Mouse (Mus musculus) forebrain, embryonic 14.5 days (tissue): ENCODE data around the gene Mrps34. TPM values are rescaled to one million over a fixed set of nuclear protein-coding genes. Genes with fewer than 3 reads are reported as not detected.

ENCODE experiments used
- ATAC-seq: fragments of 200-750 bp; cut with Nextera tagmentation; 2 replicates; pipeline ENCODE4 v1.8.0; 2017; ENCODE audit warnings: mild to moderate bottlenecking, moderate library complexity
- DNase-seq: peaks from one replicate; pipeline ENCODE4 v3.0.0-alpha.2; 2015; ENCODE audit warnings: low spot score
- H3K27ac ChIP-seq: fragments of 300-500 bp; sonication (generic); 2 replicates; pipeline ENCODE4 v1.5.1; 2014; ENCODE audit warnings: low read depth, mild to moderate bottlenecking, control low read depth, low read length, moderate library complexity
- H3K27me3 ChIP-seq: fragments of 300-500 bp; sonication (generic); replicated peaks from 2 replicates; pipeline ENCODE4 v1.6.1; 2014; ENCODE audit warnings: low read length, control low read depth, mixed read lengths; ENCODE audit not compliant: control insufficient read depth, insufficient read depth
- H3K36me3 ChIP-seq: fragments of 300-500 bp; sonication (generic); 2 replicates; pipeline ENCODE4 v1.6.1; 2014; ENCODE audit warnings: low read length, control low read depth; ENCODE audit not compliant: control insufficient read depth, insufficient read depth
- H3K4me1 ChIP-seq: fragments of 300-500 bp; sonication (generic); 2 replicates; pipeline ENCODE4 v1.6.1; 2014; ENCODE audit warnings: antibody characterized with exemption, low read length, control low read depth; ENCODE audit not compliant: control insufficient read depth, insufficient read depth
- H3K4me2 ChIP-seq: fragments of 300-500 bp; sonication (generic); 2 replicates; pipeline ENCODE4 v1.6.1; 2014; ENCODE audit warnings: mild to moderate bottlenecking, control low read depth, low read length
- H3K4me3 ChIP-seq: fragments of 300-500 bp; sonication (generic); 2 replicates; pipeline ENCODE4 v1.5.1; 2014; ENCODE audit warnings: low read depth, low read length, control low read depth
- H3K9ac ChIP-seq: fragments of 300-500 bp; sonication (generic); 2 replicates; pipeline ENCODE4 v1.6.1; 2014; ENCODE audit warnings: mild to moderate bottlenecking, low read length, control low read depth, moderate library complexity
- H3K9me3 ChIP-seq: fragments of 300-500 bp; sonication (generic); replicated peaks from 2 replicates; pipeline ENCODE4 v1.6.1; 2016; ENCODE audit warnings: low read length, control low read depth, mixed read lengths; ENCODE audit not compliant: control insufficient read depth
- WGBS: fragments of 180-500 bp; shearing (Covaris S2); extraction: QIAGEN DNeasy Blood & Tissue Kit; methylation state at CpG from one replicate; pipeline ENCODE4 v1.1.7; 2014; 5-methylcytosine and 5-hydroxymethylcytosine counted together
- polyA plus RNA-seq: library from polyadenylated mRNA; unstranded; fragments of >200 nt; fragmentation: Nextera tagmentation; extraction: Ambion mirVana; gene quantifications from 2 replicates; pipeline ENCODE4 v1.2.1, GENCODE M21; 2014

Gene Mrps34
- polyA plus RNA-seq, 1 experiment from 2014 or later, result 78.4 TPM

GRCm38 (mm10) chr17:24902671-24903474, 8.0 kb downstream of the Mrps34 start:
- Histone ChIP-seq H3K4me1 (no peaks in the 10 kb centered on the region), H3K9ac (no peak overlapping the region), H3K27ac (no peak overlapping the region), H3K27me3 (no peaks in the 10 kb centered on the region), H3K9me3 (no peaks in the 10 kb centered on the region), H3K36me3 (peaks cover 100% of the 10 kb centered on the region), H3K4me2 (no peak overlapping the region), H3K4me3 (no peak overlapping the region)
- 71% methylated on average over 9 of the region's 9 CpGs for WGBS
- no peak for ATAC-seq
- no peak for DNase-seq

GRCm38 (mm10) chr17:24903767-24904166, 8.9 kb downstream of the Mrps34 start:
- no peak overlapping the region for H3K4me3 ChIP-seq
- H3K27me3 ChIP-seq, result no peaks in the 10 kb centered on the region
- no peak for DNase-seq
- no peak overlapping the region for H3K4me2 ChIP-seq
- H3K9ac ChIP-seq, result no peak overlapping the region
- no peaks in the 10 kb centered on the region for H3K4me1 ChIP-seq
- ATAC-seq, result no peak
- H3K9me3 ChIP-seq, result no peaks in the 10 kb centered on the region
- H3K36me3 ChIP-seq, result peaks cover 100% of the 10 kb centered on the region
- H3K27ac ChIP-seq, result no peak overlapping the region
- 94% methylated on average over 9 of the region's 9 CpGs for WGBS

GRCm38 (mm10) chr17:24907591-24907990, 12.7 kb downstream of the Mrps34 start:
- WGBS, result 95% methylated on average over 2 of the region's 2 CpGs
- Histone ChIP-seq H3K36me3 (peaks cover 100% of the 10 kb centered on the region), H3K9me3 (no peaks in the 10 kb centered on the region), H3K4me1 (no peaks in the 10 kb centered on the region), H3K4me3 (no peak overlapping the region), H3K9ac (no peak overlapping the region), H3K4me2 (no peak overlapping the region), H3K27ac (no peak overlapping the region), H3K27me3 (no peaks in the 10 kb centered on the region)
- DNase-seq, result no peak
- ATAC-seq, result no peak

GRCm38 (mm10) chr17:24913984-24914383, 19.1 kb downstream of the Mrps34 start:
- DNase-seq (no peak), ATAC-seq (no peak)
- Histone ChIP-seq H3K4me3 (no peak overlapping the region), H3K4me2 (no peak overlapping the region), H3K9ac (no peak overlapping the region), H3K27me3 (no peaks in the 10 kb centered on the region), H3K36me3 (peaks cover 98% of the 10 kb centered on the region), H3K4me1 (no peaks in the 10 kb centered on the region), H3K9me3 (no peaks in the 10 kb centered on the region), H3K27ac (no peak overlapping the region)

DNA sequence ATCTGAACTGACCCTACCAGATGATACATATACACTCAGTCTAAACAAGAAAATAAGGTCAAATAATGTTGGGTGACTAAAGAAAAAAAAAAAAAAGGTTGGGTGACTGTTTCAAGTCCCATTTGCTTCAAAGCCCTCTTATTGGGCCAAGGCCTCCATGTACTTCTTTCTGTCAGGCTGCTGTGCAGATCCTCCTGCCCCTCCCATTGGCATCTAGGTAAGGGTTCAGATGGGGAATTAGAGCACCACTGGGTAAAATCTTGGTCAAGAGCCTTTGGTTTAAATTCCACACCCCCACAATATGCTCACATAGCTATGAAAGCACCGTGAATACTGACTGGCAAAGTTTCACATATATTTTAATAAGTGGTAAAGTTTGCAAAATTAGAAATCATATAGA, 28.3 kb downstream of the Mrps34 start:
- H3K4me1 ChIP-seq, result no peaks in the 10 kb centered on the region
- H3K27me3 ChIP-seq, result no peaks in the 10 kb centered on the region
- H3K36me3 ChIP-seq, result peaks cover 92% of the 10 kb centered on the region
- H3K9me3 ChIP-seq, result no peaks in the 10 kb centered on the region
- DNase-seq, result no peak
- H3K4me2 ChIP-seq, result no peak overlapping the region
- no peak overlapping the region for H3K9ac ChIP-seq
- no peak overlapping the region for H3K4me3 ChIP-seq
- H3K27ac ChIP-seq, result no peak overlapping the region
- ATAC-seq, result no peak
- 93% methylated on average over 1 of the region's 1 CpGs for WGBS

DNA sequence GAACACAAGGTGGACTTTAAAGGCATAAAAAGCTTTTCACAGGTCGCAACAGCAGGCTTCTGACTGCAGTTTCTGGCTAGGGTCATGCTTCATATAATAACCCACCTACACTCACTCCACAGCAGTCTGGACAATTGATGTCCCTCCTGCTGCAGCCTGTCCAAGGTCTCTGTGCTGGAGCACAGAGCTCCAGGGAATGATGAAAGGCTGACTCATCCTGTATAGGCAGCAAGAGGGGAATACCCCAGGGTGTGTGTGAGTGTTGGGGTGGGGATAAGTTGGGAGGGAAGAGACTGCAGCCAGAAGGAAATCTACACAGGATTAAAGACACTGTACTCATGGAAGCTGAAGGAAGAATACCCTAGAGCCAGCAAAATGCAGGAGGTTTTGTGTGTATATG, 34.6 kb downstream of the Mrps34 start:
- H3K9me3 ChIP-seq, result no peaks in the 10 kb centered on the region
- no peak overlapping the region for H3K4me2 ChIP-seq
- ATAC-seq (no peak), DNase-seq (no peak)
- H3K4me3 ChIP-seq, result no peak overlapping the region
- H3K36me3 ChIP-seq, result peaks cover 39% of the 10 kb centered on the region
- H3K27ac ChIP-seq, result no peak overlapping the region
- no peaks in the 10 kb centered on the region for H3K27me3 ChIP-seq
- no peak overlapping the region for H3K9ac ChIP-seq
- H3K4me1 ChIP-seq, result peaks cover 2% of the 10 kb centered on the region
- 87% methylated on average over 1 of the region's 1 CpGs for WGBS

- 96% methylated on average over 4 of the region's 4 CpGs for WGBS
- no peak overlapping the region for H3K4me2 ChIP-seq
These were observed 37.5 kb downstream of the Mrps34 start for GRCm38 (mm10) chr17:24932431-24932830.

GRCm38 (mm10) chr17:24933163-24933562, 38.2 kb downstream of the Mrps34 start:
- H3K9me3 ChIP-seq, result no peaks in the 10 kb centered on the region
- H3K9ac ChIP-seq, result no peak overlapping the region
- 0 out of 2 replicates have a peak, but pooled peaks cover 7% of the 10 kb centered on the region for H3K36me3 ChIP-seq
- ATAC-seq, result no peak
- no peak overlapping the region for H3K27ac ChIP-seq
- H3K4me3 ChIP-seq, result no peak overlapping the region
- no peak for DNase-seq
- no peaks in the 10 kb centered on the region for H3K27me3 ChIP-seq
- WGBS, result 83% methylated on average over 4 of the region's 4 CpGs
- no peak overlapping the region for H3K4me2 ChIP-seq
- H3K4me1 ChIP-seq, result peaks cover 17% of the 10 kb centered on the region

More at GRCm38 (mm10) chr17:24932431-24932830, 37.5 kb downstream of the Mrps34 start:
- DNase-seq (no peak), ATAC-seq (no peak)
- Histone ChIP-seq H3K27ac (no peak overlapping the region), H3K36me3 (peaks cover 12% of the 10 kb centered on the region), H3K27me3 (no peaks in the 10 kb centered on the region), H3K4me3 (no peak overlapping the region), H3K9ac (no peak overlapping the region), H3K4me1 (peaks cover 17% of the 10 kb centered on the region), H3K9me3 (no peaks in the 10 kb centered on the region)

- Histone ChIP-seq H3K4me3 (no peak overlapping the region), H3K9ac (peak overlapping the region; percentile 94), H3K36me3 (0 out of 2 replicates have a peak, but pooled peaks cover 4% of the 10 kb centered on the region), H3K4me2 (peak overlapping the region; percentile 86), H3K27me3 (no peaks in the 10 kb centered on the region), H3K4me1 (peaks cover 17% of the 10 kb centered on the region), H3K9me3 (no peaks in the 10 kb centered on the region), H3K27ac (no peak overlapping the region)
- no peak for DNase-seq
- 97% methylated on average over 4 of the region's 4 CpGs for WGBS
- ATAC-seq, result no peak
These were observed 40.0 kb downstream of the Mrps34 start for GRCm38 (mm10) chr17:24934926-24935325.
